Mouse (Mus musculus) kidney, postnatal 0 days (tissue): ENCODE measurements around the gene Gm42791. TPM values are rescaled to one million over a fixed set of nuclear protein-coding genes. Genes with fewer than 3 reads are reported as not detected.
A peak's percentile ranks its signal among the peaks of the same experiment; 100 is the strongest.

ENCODE experiments used
- ATAC-seq: fragments of 200-750 bp; cut with Nextera tagmentation; replicated peaks from 2 replicates; pipeline ENCODE4 v1.8.0; 2017; ENCODE audit warnings: low read depth, moderate number of reproducible peaks, moderate TSS enrichment, moderate library complexity; ENCODE audit not compliant: low FRiP score
- DNase-seq: peaks from one replicate; pipeline ENCODE4 v3.0.0-alpha.2; 2016; ENCODE audit warnings: low spot score
- H3K27ac ChIP-seq: fragments of 300-500 bp; sonication (generic); 2 replicates; pipeline ENCODE4 v1.5.1; 2014; ENCODE audit warnings: mild to moderate bottlenecking
- H3K27me3 ChIP-seq: fragments of 300-500 bp; sonication (generic); 2 replicates; pipeline ENCODE4 v1.6.1; 2014; ENCODE audit warnings: low read length, mixed read lengths; ENCODE audit not compliant: insufficient read depth
- H3K36me3 ChIP-seq: fragments of 300-500 bp; sonication (generic); 2 replicates; pipeline ENCODE4 v1.6.1; 2014; ENCODE audit warnings: low read length, mixed read lengths; ENCODE audit not compliant: insufficient read depth
- H3K4me1 ChIP-seq: fragments of 300-500 bp; sonication (generic); replicated peaks from 2 replicates; pipeline ENCODE4 v1.6.1; 2014; ENCODE audit warnings: antibody characterized with exemption, low read length, mixed read lengths; ENCODE audit not compliant: insufficient read depth
- H3K4me2 ChIP-seq: fragments of 300-500 bp; sonication (generic); 2 replicates; pipeline ENCODE4 v1.6.1; 2014; ENCODE audit warnings: mild to moderate bottlenecking, low read length, moderate library complexity, mixed read lengths
- H3K4me3 ChIP-seq: fragments of 300-500 bp; sonication (generic); replicated peaks from 2 replicates; pipeline ENCODE4 v1.5.1; 2014; ENCODE audit warnings: low read depth, low read length
- H3K9ac ChIP-seq: fragments of 300-500 bp; sonication (generic); 2 replicates; pipeline ENCODE4 v1.6.1; 2014; ENCODE audit warnings: low read depth, low read length
- H3K9me3 ChIP-seq: fragments of 300-500 bp; sonication (generic); replicated peaks from 2 replicates; pipeline ENCODE4 v1.6.1; 2016; ENCODE audit warnings: low read length, inconsistent platforms, mixed read lengths
- CTCF ChIP-seq: IDR thresholded peaks from 2 replicates; pipeline ENCODE4 v1.5.1; 2016; ENCODE audit warnings: antibody characterized with exemption, low read depth, mild to moderate bottlenecking, moderate library complexity
- WGBS: fragments of 180-500 bp; shearing (Covaris S2); extraction: QIAGEN DNeasy Blood & Tissue Kit; methylation state at CpG from one replicate; pipeline ENCODE4 v1.1.7; 2014; 5-methylcytosine and 5-hydroxymethylcytosine counted together
- polyA plus RNA-seq: library from polyadenylated mRNA; unstranded; fragments of >200 nt; fragmentation: Nextera tagmentation; extraction: Ambion mirVana; gene quantifications from 2 replicates; pipeline ENCODE4 v1.2.1, GENCODE M21; 2015

The Gm42791 gene
- polyA plus RNA-seq, 1 experiment from 2014 or later: not detected

- no peak overlapping the region for H3K9ac ChIP-seq
- H3K4me2 ChIP-seq: peak overlapping the region; percentile 34
- peaks cover 9% of the 10 kb centered on the region for H3K4me1 ChIP-seq
- TF ChIP-seq CTCF: no peak
- no peak for DNase-seq
- no peaks in the 10 kb centered on the region for H3K27me3 ChIP-seq
- no peaks in the 10 kb centered on the region for H3K9me3 ChIP-seq
- H3K36me3 ChIP-seq: no peaks in the 10 kb centered on the region
- ATAC-seq: no peak
- H3K27ac ChIP-seq: no peak overlapping the region
- no peak overlapping the region for H3K4me3 ChIP-seq
- WGBS: 59% methylated on average over 9 of the region's 9 CpGs
Measured at GRCm38 (mm10) chr5:148924051-148924450, 70.9 kb downstream of the Gm42791 start.

- H3K27me3 ChIP-seq: no peaks in the 10 kb centered on the region
- 0 out of 2 replicates have a peak overlapping the region, but pooled peaks have one; percentile 19 for H3K27ac ChIP-seq
- peak; percentile 75 for DNase-seq
- peak; percentile 57; the same call in 1 of the 2 replicates for ATAC-seq
- H3K4me3 ChIP-seq: no peak overlapping the region
- H3K4me1 ChIP-seq: peaks cover 8% of the 10 kb centered on the region; the same call in 1 of the 2 replicates
- TF ChIP-seq CTCF: no peak
- no peaks in the 10 kb centered on the region for H3K36me3 ChIP-seq
- WGBS: 23% methylated on average over 10 of the region's 10 CpGs
- no peak overlapping the region for H3K9ac ChIP-seq
- no peaks in the 10 kb centered on the region for H3K9me3 ChIP-seq
- peak overlapping the region; percentile 34 for H3K4me2 ChIP-seq
Measured at GRCm38 (mm10) chr5:148923408-148923807, 71.5 kb downstream of the Gm42791 start.

- 75% methylated on average over 5 of the region's 5 CpGs for WGBS
- Histone ChIP-seq H3K9me3 (no peaks in the 10 kb centered on the region), H3K4me3 (no peak overlapping the region), H3K27ac (no peak overlapping the region), H3K36me3 (no peaks in the 10 kb centered on the region), H3K4me1 (peaks cover 8% of the 10 kb centered on the region; the same call in 1 of the 2 replicates), H3K27me3 (no peaks in the 10 kb centered on the region), H3K9ac (no peak overlapping the region), H3K4me2 (no peak overlapping the region)
- no peak for TF ChIP-seq CTCF
- DNase-seq: no peak
- no peak for ATAC-seq
Measured at GRCm38 (mm10) chr5:148922773-148923172, 72.2 kb downstream of the Gm42791 start.

GRCm38 (mm10) chr5:148918049-148918448, 76.9 kb downstream of the Gm42791 start:
- H3K36me3 ChIP-seq: 0 out of 2 replicates have a peak, but pooled peaks cover 13% of the 10 kb centered on the region
- H3K9ac ChIP-seq: no peak overlapping the region
- no peaks in the 10 kb centered on the region for H3K27me3 ChIP-seq
- H3K4me3 ChIP-seq: no peak overlapping the region
- DNase-seq (no peak), ATAC-seq (no peak)
- no peak overlapping the region for H3K4me2 ChIP-seq
- no peaks in the 10 kb centered on the region for H3K4me1 ChIP-seq
- H3K9me3 ChIP-seq: no peaks in the 10 kb centered on the region
- no peak for TF ChIP-seq CTCF
- H3K27ac ChIP-seq: no peak overlapping the region
- WGBS: 68% methylated on average over 5 of the region's 5 CpGs

- WGBS: 87% methylated on average over 6 of the region's 6 CpGs
- Histone ChIP-seq H3K9me3 (no peaks in the 10 kb centered on the region), H3K4me3 (no peak overlapping the region), H3K27me3 (no peaks in the 10 kb centered on the region), H3K27ac (no peak overlapping the region), H3K36me3 (0 out of 2 replicates have a peak, but pooled peaks cover 15% of the 10 kb centered on the region), H3K4me1 (no peaks in the 10 kb centered on the region), H3K9ac (no peak overlapping the region), H3K4me2 (no peak overlapping the region)
- ATAC-seq (no peak), DNase-seq (no peak)
- no peak for TF ChIP-seq CTCF
Measured at GRCm38 (mm10) chr5:148916775-148917174, 78.2 kb downstream of the Gm42791 start.

- no peak for TF ChIP-seq CTCF
- 38% methylated on average over 3 of the region's 3 CpGs for WGBS
- 0 out of 2 replicates have a peak, but pooled peaks cover 15% of the 10 kb centered on the region for H3K36me3 ChIP-seq
- H3K4me3 ChIP-seq: no peak overlapping the region
- no peak for ATAC-seq
- no peaks in the 10 kb centered on the region for H3K9me3 ChIP-seq
- H3K27ac ChIP-seq: no peak overlapping the region
- DNase-seq: no peak
- H3K27me3 ChIP-seq: no peaks in the 10 kb centered on the region
- no peak overlapping the region for H3K9ac ChIP-seq
- peaks cover 8% of the 10 kb centered on the region for H3K4me1 ChIP-seq
- H3K4me2 ChIP-seq: no peak overlapping the region
Measured at GRCm38 (mm10) chr5:148912262-148912661, 82.7 kb downstream of the Gm42791 start.

- Histone ChIP-seq H3K4me1 (peaks cover 8% of the 10 kb centered on the region), H3K4me3 (no peak overlapping the region), H3K4me2 (no peak overlapping the region), H3K27ac (no peak overlapping the region), H3K9ac (no peak overlapping the region), H3K9me3 (no peaks in the 10 kb centered on the region), H3K27me3 (no peaks in the 10 kb centered on the region), H3K36me3 (0 out of 2 replicates have a peak, but pooled peaks cover 4% of the 10 kb centered on the region)
- TF ChIP-seq CTCF: no peak
- DNase-seq: no peak
- ATAC-seq: no peak
- 87% methylated on average over 4 of the region's 4 CpGs for WGBS
Measured at GRCm38 (mm10) chr5:148910066-148910465, 84.9 kb downstream of the Gm42791 start.
